Mouse (Mus musculus): ENCODE results near the gene Alox8. TPM values are rescaled to one million over a fixed set of nuclear protein-coding genes. Genes with fewer than 3 reads are reported as not detected.

Alox8 gene
- total and polyA plus RNA-seq, 3 experiments = 0.49 TPM; not detected in 2

DNA sequence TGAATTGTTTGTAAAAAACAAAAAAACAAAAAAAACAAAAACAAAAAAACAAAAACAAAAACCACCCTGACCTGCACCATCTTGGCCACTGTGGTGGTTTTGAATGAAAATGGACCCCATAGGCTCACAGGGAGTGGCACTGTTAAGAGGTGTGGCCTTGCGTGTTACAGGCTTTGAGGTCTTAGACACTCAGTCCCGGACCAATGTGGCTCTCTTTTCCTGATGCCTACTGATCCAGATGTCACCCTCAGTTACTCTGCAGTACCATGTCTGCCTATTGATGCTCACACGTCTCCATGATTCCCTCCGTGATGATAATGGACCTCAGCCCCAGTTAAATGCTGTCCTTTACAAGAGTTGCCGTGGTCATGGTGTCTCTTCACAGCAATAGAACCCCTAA lies 19.8 kb upstream of the Alox8 start:
- no peaks in the 10 kb centered on the region for H3K36me3 ChIP-seq (replicated peaks)
- H3K4me3 ChIP-seq (ENCODE audit: low read depth, low read length) = no peak overlapping the region
- TF ChIP-seq GATA2 (IDR thresholded peaks at IDR 0.05; ENCODE audit: borderline replicate concordance, low read depth, low read length) (no peak), GATA1 (IDR thresholded peaks at IDR 0.05; ENCODE audit: borderline replicate concordance, low read length) (no peak), CTCF (IDR thresholded peaks at IDR 0.05; ENCODE audit: low read depth, low read length) (no peak), TAL1 (conservative IDR thresholded peaks at IDR 0.05; ENCODE audit: low read depth, low read length) (no peak), POLR2AphosphoS5 (IDR thresholded peaks at IDR 0.05; ENCODE audit: insufficient replicate concordance, low read depth, low read length) (no peak)
- H3K27me3 ChIP-seq (ENCODE audit: insufficient read depth, low read length) = peaks cover 7% of the 10 kb centered on the region; the same call in 1 of the 2 replicates
- no peaks in the 10 kb centered on the region for H3K9me3 ChIP-seq (replicated peaks)
- DNase-seq (ENCODE audit: low spot score) (no peak), ATAC-seq (ENCODE audit: extremely low read depth, insufficient number of reproducible peaks, low FRiP score, poor library complexity, severe bottlenecking) (no peak)
- H3K4me1 ChIP-seq (ENCODE audit: insufficient read depth, low read depth, low read length) = peaks cover 2% of the 10 kb centered on the region; the same call in 1 of the 2 replicates

DNA sequence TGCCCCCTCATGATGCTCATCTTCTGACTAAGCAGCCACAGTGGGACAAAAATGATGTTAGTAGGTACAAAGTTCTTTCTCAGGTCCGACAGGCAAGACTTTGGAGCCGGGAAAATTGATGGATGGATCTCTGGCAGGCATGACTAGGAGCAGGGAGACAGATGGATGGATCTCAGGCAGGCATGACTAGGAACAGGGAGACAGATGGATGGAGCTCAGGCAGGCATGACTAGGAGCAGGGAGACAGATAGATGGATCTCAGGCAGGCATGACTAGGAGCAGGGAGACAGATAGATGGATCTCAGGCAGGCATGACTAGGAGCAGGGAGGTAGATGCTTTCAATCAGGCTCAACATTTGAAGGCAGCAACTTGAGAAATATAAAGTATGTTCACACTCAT lies 13.8 kb upstream of the Alox8 start:
- Histone ChIP-seq H3K27me3 (ENCODE audit: insufficient read depth, low read length) (peaks cover 6% of the 10 kb centered on the region), H3K4me3 (ENCODE audit: low read depth, low read length) (no peak overlapping the region), H3K9me3 (replicated peaks) (no peaks in the 10 kb centered on the region), H3K4me1 (ENCODE audit: insufficient read depth, low read depth, low read length) (no peaks in the 10 kb centered on the region), H3K36me3 (replicated peaks) (no peaks in the 10 kb centered on the region)
- no peak for DNase-seq (ENCODE audit: low spot score)
- TF ChIP-seq GATA2 (IDR thresholded peaks at IDR 0.05; ENCODE audit: borderline replicate concordance, low read depth, low read length) (no peak), CTCF (IDR thresholded peaks at IDR 0.05; ENCODE audit: low read depth, low read length) (no peak), GATA1 (IDR thresholded peaks at IDR 0.05; ENCODE audit: borderline replicate concordance, low read length) (no peak), POLR2AphosphoS5 (IDR thresholded peaks at IDR 0.05; ENCODE audit: insufficient replicate concordance, low read depth, low read length) (no peak), TAL1 (conservative IDR thresholded peaks at IDR 0.05; ENCODE audit: low read depth, low read length) (no peak)
- no peak for ATAC-seq (ENCODE audit: extremely low read depth, insufficient number of reproducible peaks, low FRiP score, poor library complexity, severe bottlenecking)

DNA sequence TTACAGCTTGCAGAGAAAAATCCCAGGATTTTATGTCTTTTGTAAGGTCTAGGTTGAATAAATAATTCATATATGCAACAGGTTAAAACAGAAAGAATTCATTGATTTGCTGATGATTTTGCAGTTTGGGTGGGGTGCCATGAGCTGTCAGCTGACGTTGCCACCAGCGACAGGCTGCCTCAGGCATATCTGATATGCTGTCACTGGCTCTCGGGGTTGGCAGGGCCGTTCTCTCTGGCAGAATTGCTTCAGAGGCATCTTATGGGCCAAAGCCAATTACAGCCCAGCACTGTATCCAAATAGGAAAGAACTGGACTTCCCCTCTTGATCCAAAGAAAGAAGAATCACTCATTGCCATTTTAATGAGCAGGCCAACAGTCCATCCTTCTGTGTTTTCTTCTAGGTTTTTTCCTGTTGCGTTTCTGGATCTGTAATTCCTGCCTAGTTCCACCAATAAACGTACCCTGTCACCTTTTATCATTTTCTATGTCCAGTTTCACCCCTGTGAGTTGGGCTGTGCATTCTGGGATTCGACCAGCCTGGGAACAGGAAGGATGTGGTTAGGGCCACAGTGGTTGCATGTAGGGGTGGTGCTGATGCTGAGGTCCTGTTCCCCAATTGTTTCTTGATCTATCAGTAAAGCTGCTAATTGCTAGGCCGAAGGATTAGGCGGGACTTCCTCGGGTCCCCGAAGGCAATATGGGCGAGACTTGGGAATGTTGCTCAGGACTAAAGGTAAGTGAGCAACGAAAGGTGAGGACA lies 5.0 kb upstream of the Alox8 start:
- TF ChIP-seq GATA1 (IDR thresholded peaks at IDR 0.05; ENCODE audit: borderline replicate concordance, low read length) (no peak), GATA2 (IDR thresholded peaks at IDR 0.05; ENCODE audit: borderline replicate concordance, low read depth, low read length) (no peak), TAL1 (conservative IDR thresholded peaks at IDR 0.05; ENCODE audit: low read depth, low read length) (no peak), CTCF (IDR thresholded peaks at IDR 0.05; ENCODE audit: low read depth, low read length) (no peak), POLR2AphosphoS5 (IDR thresholded peaks at IDR 0.05; ENCODE audit: insufficient replicate concordance, low read depth, low read length) (no peak)
- no peak for DNase-seq (ENCODE audit: low spot score)
- no peaks in the 10 kb centered on the region for H3K9me3 ChIP-seq (replicated peaks)
- ATAC-seq (ENCODE audit: extremely low read depth, insufficient number of reproducible peaks, low FRiP score, poor library complexity, severe bottlenecking) = no peak
- no peaks in the 10 kb centered on the region for H3K4me1 ChIP-seq (ENCODE audit: insufficient read depth, low read depth, low read length)
- H3K4me3 ChIP-seq (ENCODE audit: low read depth, low read length) = no peak overlapping the region
- H3K27me3 ChIP-seq (ENCODE audit: insufficient read depth, low read length) = peaks cover 55% of the 10 kb centered on the region
- H3K36me3 ChIP-seq (replicated peaks) = no peaks in the 10 kb centered on the region

DNA sequence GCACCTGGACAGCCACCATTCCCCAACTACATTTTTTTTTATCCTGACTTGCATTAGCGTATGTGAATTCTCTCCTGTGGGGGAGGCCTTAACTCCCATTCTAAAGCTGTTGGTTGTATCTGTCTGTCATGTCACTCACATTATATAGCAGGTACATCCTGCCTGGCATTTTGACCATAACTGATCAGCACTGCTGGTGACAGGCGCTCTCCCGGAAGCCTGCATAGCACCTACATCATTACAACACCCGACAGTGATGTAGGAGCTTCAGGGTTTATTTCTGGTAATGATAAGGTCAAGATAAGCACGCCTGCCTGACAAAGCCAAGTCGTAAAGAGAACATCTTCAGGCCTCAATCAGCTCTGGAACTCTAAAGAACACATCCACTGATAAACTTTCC lies 2.6 kb upstream of the Alox8 start:
- Histone ChIP-seq H3K4me3 (ENCODE audit: low read depth, low read length) (no peak overlapping the region), H3K4me1 (ENCODE audit: insufficient read depth, low read depth, low read length) (no peaks in the 10 kb centered on the region; the same call in 1 of the 2 replicates), H3K27me3 (ENCODE audit: insufficient read depth, low read length) (peaks cover 58% of the 10 kb centered on the region), H3K9me3 (replicated peaks) (no peaks in the 10 kb centered on the region), H3K36me3 (replicated peaks) (no peaks in the 10 kb centered on the region)
- TF ChIP-seq CTCF (IDR thresholded peaks at IDR 0.05; ENCODE audit: low read depth, low read length) = no peak
- no peak for TF ChIP-seq GATA1 (IDR thresholded peaks at IDR 0.05; ENCODE audit: borderline replicate concordance, low read length)
- TF ChIP-seq POLR2AphosphoS5 (IDR thresholded peaks at IDR 0.05; ENCODE audit: insufficient replicate concordance, low read depth, low read length) = no peak
- no peak for TF ChIP-seq TAL1 (conservative IDR thresholded peaks at IDR 0.05; ENCODE audit: low read depth, low read length)
- TF ChIP-seq GATA2 (IDR thresholded peaks at IDR 0.05; ENCODE audit: borderline replicate concordance, low read depth, low read length) = no peak
- no peak for DNase-seq (ENCODE audit: low spot score)
- ATAC-seq (ENCODE audit: extremely low read depth, insufficient number of reproducible peaks, low FRiP score, poor library complexity, severe bottlenecking) = no peak

DNA sequence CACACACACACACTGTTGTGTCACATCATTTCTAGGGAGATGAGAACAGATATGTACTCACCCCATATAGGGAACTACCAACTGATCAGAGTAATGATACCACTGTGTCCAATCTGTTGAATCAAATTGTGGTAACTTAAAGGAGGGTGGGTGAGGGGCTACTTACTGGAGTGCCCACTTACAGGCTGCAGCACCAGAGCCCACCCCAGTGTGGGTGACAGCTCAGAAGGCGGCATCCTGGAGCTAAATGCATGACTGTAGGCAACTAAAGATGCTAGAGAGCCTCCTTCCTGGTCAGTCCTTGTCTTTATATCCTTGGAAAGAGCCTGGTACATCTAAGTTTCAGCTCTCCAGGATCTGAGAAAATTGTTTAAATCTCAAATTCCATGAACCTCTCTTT lies 1.6 kb upstream of the Alox8 start:
- H3K27me3 ChIP-seq (ENCODE audit: insufficient read depth, low read length) = peaks cover 54% of the 10 kb centered on the region
- TF ChIP-seq CTCF (IDR thresholded peaks at IDR 0.05; ENCODE audit: low read depth, low read length) = no peak
- TF ChIP-seq POLR2AphosphoS5 (IDR thresholded peaks at IDR 0.05; ENCODE audit: insufficient replicate concordance, low read depth, low read length) = no peak
- TF ChIP-seq GATA2 (IDR thresholded peaks at IDR 0.05; ENCODE audit: borderline replicate concordance, low read depth, low read length) = no peak
- TF ChIP-seq TAL1 (conservative IDR thresholded peaks at IDR 0.05; ENCODE audit: low read depth, low read length) = no peak
- TF ChIP-seq GATA1 (IDR thresholded peaks at IDR 0.05; ENCODE audit: borderline replicate concordance, low read length) = no peak
- DNase-seq (ENCODE audit: low spot score) = no peak
- no peaks in the 10 kb centered on the region for H3K36me3 ChIP-seq (replicated peaks)
- H3K4me3 ChIP-seq (ENCODE audit: low read depth, low read length) = no peak overlapping the region
- H3K4me1 ChIP-seq (ENCODE audit: insufficient read depth, low read depth, low read length) = no peaks in the 10 kb centered on the region; the same call in 1 of the 2 replicates
- no peaks in the 10 kb centered on the region for H3K9me3 ChIP-seq (replicated peaks)
- no peak for ATAC-seq (ENCODE audit: extremely low read depth, insufficient number of reproducible peaks, low FRiP score, poor library complexity, severe bottlenecking)

DNA sequence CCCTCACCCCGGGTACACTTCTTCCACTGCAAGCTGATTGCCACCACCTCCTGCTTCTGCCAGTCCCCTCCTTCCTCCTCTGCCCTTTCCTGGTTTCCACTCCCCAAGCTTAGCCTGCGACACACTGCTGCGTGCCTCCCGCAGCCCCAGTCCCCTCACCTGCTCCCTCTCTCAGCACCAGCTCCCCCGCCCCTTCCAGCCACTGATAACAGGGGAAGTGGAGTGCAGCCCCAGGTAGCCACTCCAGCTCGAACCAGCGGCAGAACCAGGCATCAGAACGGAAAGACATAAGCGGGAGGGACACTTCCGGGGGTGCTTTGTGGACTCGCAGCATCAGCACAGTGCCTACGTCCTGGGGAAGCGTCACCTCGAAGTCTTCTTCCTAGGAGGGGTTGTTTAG lies 449 bp downstream of the Alox8 start:
- Histone ChIP-seq H3K4me1 (ENCODE audit: insufficient read depth, low read depth, low read length) (no peaks in the 10 kb centered on the region; the same call in 1 of the 2 replicates), H3K4me3 (ENCODE audit: low read depth, low read length) (no peak overlapping the region), H3K9me3 (replicated peaks) (no peaks in the 10 kb centered on the region), H3K27me3 (ENCODE audit: insufficient read depth, low read length) (peaks cover 42% of the 10 kb centered on the region), H3K36me3 (replicated peaks) (no peaks in the 10 kb centered on the region)
- ATAC-seq (ENCODE audit: extremely low read depth, insufficient number of reproducible peaks, low FRiP score, poor library complexity, severe bottlenecking) (no peak), DNase-seq (ENCODE audit: low spot score) (no peak)
- TF ChIP-seq GATA2 (IDR thresholded peaks at IDR 0.05; ENCODE audit: borderline replicate concordance, low read depth, low read length) = no peak
- TF ChIP-seq CTCF (IDR thresholded peaks at IDR 0.05; ENCODE audit: low read depth, low read length) = no peak
- no peak for TF ChIP-seq POLR2AphosphoS5 (IDR thresholded peaks at IDR 0.05; ENCODE audit: insufficient replicate concordance, low read depth, low read length)
- TF ChIP-seq GATA1 (IDR thresholded peaks at IDR 0.05; ENCODE audit: borderline replicate concordance, low read length) = no peak
- TF ChIP-seq TAL1 (conservative IDR thresholded peaks at IDR 0.05; ENCODE audit: low read depth, low read length) = no peak
